Mouse (Mus musculus): Measurements from ENCODE around the gene Ttc39d.

DNA sequence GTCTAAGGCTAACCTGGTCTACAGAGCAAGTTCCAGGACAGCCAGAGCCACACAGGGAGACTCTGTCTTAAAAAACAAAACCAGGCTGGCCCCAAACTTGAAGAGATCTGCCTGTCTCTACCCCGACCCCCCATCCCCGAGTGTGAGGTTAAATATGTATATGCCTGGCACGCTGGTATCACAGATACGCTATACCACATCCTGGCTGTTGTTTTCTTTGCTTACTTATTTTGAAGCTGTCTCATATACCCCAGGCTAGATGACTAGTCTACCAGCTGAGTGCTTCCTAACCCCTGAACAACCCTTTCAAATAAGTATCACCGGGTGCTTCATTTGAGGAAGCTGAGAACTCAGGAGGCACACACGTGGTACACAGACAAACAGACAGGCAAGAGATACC, 37.5 kb upstream of the Ttc39d start:
- TF ChIP-seq CTCF (IDR thresholded peaks at IDR 0.05; ENCODE audit: borderline replicate concordance, insufficient read depth, low read depth, low read length) = no peak
- no peak for TF ChIP-seq POLR2A (IDR thresholded peaks at IDR 0.05; ENCODE audit: borderline replicate concordance, insufficient read depth, low read length)

Measured in cerebellum, adult 2 months (tissue).